Mouse (Mus musculus): ENCODE results near the gene Gm17428. TPM values are rescaled to one million over a fixed set of nuclear protein-coding genes. Genes with fewer than 3 reads are reported as not detected.

Gm17428 gene
- total RNA-seq, 2 experiments from 2014 or later, result not detected

GRCm38 (mm10) chr14:55003878-55004855 lies 27.4 kb downstream of the Gm17428 start:
- intact Hi-C loops (cut with DNase I), result no loop called here

GRCm38 (mm10) chr14:55005506-55005905 lies 28.8 kb downstream of the Gm17428 start:
- intact Hi-C loops (cut with DNase I), result no loop called here
- no peak for DNase-seq (ENCODE audit: low spot score in 2 of 2)

More at GRCm38 (mm10) chr14:55003878-55004855, 27.4 kb downstream of the Gm17428 start:
- DNase-seq (ENCODE audit: low spot score in 2 of 2), result peak in 1 of 2 experiments; percentile 13

GRCm38 (mm10) chr14:55005967-55006366 lies 29.2 kb downstream of the Gm17428 start:
- DNase-seq (ENCODE audit: low spot score in 2 of 2), result no peak
- intact Hi-C loops (cut with DNase I), result no loop called here

- intact Hi-C loops (cut with DNase I), result no loop called here
- no peak for DNase-seq (ENCODE audit: low spot score in 2 of 2)
These were observed 29.8 kb downstream of the Gm17428 start for GRCm38 (mm10) chr14:55006541-55006940.

GRCm38 (mm10) chr14:55007120-55007908 lies 30.6 kb downstream of the Gm17428 start:
- DNase-seq (ENCODE audit: low spot score in 2 of 2), result no peak
- intact Hi-C loops (cut with DNase I), result no loop called here

GRCm38 (mm10) chr14:55008417-55008816 lies 31.7 kb downstream of the Gm17428 start:
- intact Hi-C loops (cut with DNase I), result no loop called here
- DNase-seq (ENCODE audit: low spot score in 2 of 2), result no peak

- intact Hi-C loops (cut with DNase I), result loop anchor here (5.0 kb wide), 1 partner anchor 299 kb away; the partner anchor contains the start of gene Cebpe
- DNase-seq (ENCODE audit: low spot score in 2 of 2), result no peak
These were observed 34.4 kb downstream of the Gm17428 start for GRCm38 (mm10) chr14:55011116-55011515.

- intact Hi-C loops (cut with DNase I), result loop anchor here (1.0 to 5.0 kb wide), 3 partner anchors 114 to 302 kb away; partner anchors contain the start of gene Cebpe
- DNase-seq (ENCODE audit: low spot score in 2 of 2), result peak in 1 of 2 experiments; percentile 89
These were observed 37.9 kb downstream of the Gm17428 start for GRCm38 (mm10) chr14:55014591-55014990.

GRCm38 (mm10) chr14:55014991-55015766 lies 38.4 kb downstream of the Gm17428 start, which contains the start of gene Ngdn:
Gene Ngdn (plus strand): TSS chr14:55015454.
- intact Hi-C loops (cut with DNase I), result loop anchor here (1.0 to 5.0 kb wide), 3 partner anchors 115 to 303 kb away; partner anchors contain the start of gene Cebpe
- DNase-seq (ENCODE audit: low spot score in 2 of 2), result peak; percentile 99 to 100

- no peak for DNase-seq (ENCODE audit: low spot score in 2 of 2)
- intact Hi-C loops (cut with DNase I), result loop anchor here (2.0 kb wide), 1 partner anchor 173 kb away; no protein-coding TSS in a partner anchor
These were observed 39.0 kb downstream of the Gm17428 start for GRCm38 (mm10) chr14:55015767-55016111.

- intact Hi-C loops (cut with DNase I), result no loop called here
- no peak for DNase-seq (ENCODE audit: low spot score in 2 of 2)
These were observed 40.1 kb downstream of the Gm17428 start for GRCm38 (mm10) chr14:55016876-55017275.

- DNase-seq (ENCODE audit: low spot score in 2 of 2), result no peak
- intact Hi-C loops (cut with DNase I), result no loop called here
These were observed 43.7 kb downstream of the Gm17428 start for GRCm38 (mm10) chr14:55020394-55020793.

- DNase-seq (ENCODE audit: low spot score in 2 of 2), result no peak
- intact Hi-C loops (cut with DNase I), result no loop called here
These were observed 46.3 kb downstream of the Gm17428 start for GRCm38 (mm10) chr14:55023011-55023410.

GRCm38 (mm10) chr14:55024236-55024635 lies 47.5 kb downstream of the Gm17428 start:
- intact Hi-C loops (cut with DNase I), result loop anchor here (1.0 kb wide), 1 partner anchor 77 kb away; no protein-coding TSS in a partner anchor
- DNase-seq (ENCODE audit: low spot score in 2 of 2), result peak; percentile 55 to 72

GRCm38 (mm10) chr14:55025527-55025926 lies 48.8 kb downstream of the Gm17428 start:
- DNase-seq (ENCODE audit: low spot score in 2 of 2), result no peak
- intact Hi-C loops (cut with DNase I), result no loop called here

All from left cerebral cortex, postnatal 25 days (tissue).